Mouse (Mus musculus) G1E (cell line): ENCODE data around the gene Grip1.

Source experiments
- CTCF ChIP-seq: IDR thresholded peaks from 2 replicates; pipeline ENCODE4 v1.5.1; 2012; ENCODE audit warnings: low read depth, low read length, inconsistent platforms, mixed read lengths
- GATA1 ChIP-seq: IDR thresholded peaks from 2 replicates; pipeline ENCODE4 v1.6.1; 2012; ENCODE audit warnings: borderline replicate concordance, low read length, inconsistent platforms, mixed read lengths
- GATA2 ChIP-seq: IDR thresholded peaks from 2 replicates; pipeline ENCODE4 v1.6.1; 2012; ENCODE audit warnings: low read depth, low read length, inconsistent platforms, borderline replicate concordance
- POLR2AphosphoS5 ChIP-seq: IDR thresholded peaks from 2 replicates; pipeline ENCODE4 v1.6.1; 2012; ENCODE audit warnings: low read depth, low read length, inconsistent platforms; ENCODE audit not compliant: insufficient replicate concordance
- TAL1 ChIP-seq: conservative IDR thresholded peaks from 2 replicates; pipeline ENCODE4 v1.6.1; 2012; ENCODE audit warnings: low read depth, low read length, inconsistent platforms, mixed read lengths

- TF ChIP-seq POLR2AphosphoS5 (no peak), CTCF (no peak), GATA1 (no peak), TAL1 (no peak), GATA2 (no peak)
Measured at GRCm38 (mm10) chr10:119778871-119779270, 325.2 kb downstream of the Grip1 start.
